Mouse (Mus musculus): ENCODE measurements around the gene Pdzk1ip1.

GRCm38 (mm10) chr4:115088611-115089338 is at the start of gene Pdzk1ip1:
- no peak for TF ChIP-seq CTCF (IDR thresholded peaks at IDR 0.05 in 2 of 3, conservative IDR thresholded peaks at IDR 0.05 in 1 of 3; ENCODE audit: control insufficient read depth in 1 of 3, insufficient read depth in 1 of 3, low read depth in 2 of 3, low read length in 3 of 3, poor library complexity in 1 of 3, severe bottlenecking in 1 of 3)
- TF ChIP-seq GATA1 (IDR thresholded peaks at IDR 0.05; ENCODE audit: low read depth, low read length): no peak
- TF ChIP-seq ZC3H11A (IDR thresholded peaks at IDR 0.05; ENCODE audit: low read depth, low read length): no peak
